Mouse (Mus musculus) lung, postnatal 0 days (tissue): ENCODE data around the gene Them5. TPM values are rescaled to one million over a fixed set of nuclear protein-coding genes. Genes with fewer than 3 reads are reported as not detected.

Experiments
- ATAC-seq: fragments of 200-750 bp; cut with Nextera tagmentation; 2 replicates; pipeline ENCODE4 v1.8.0; 2017; ENCODE audit warnings: moderate library complexity
- DNase-seq: peaks from one replicate; pipeline ENCODE4 v3.0.0-alpha.2; 2016; ENCODE audit warnings: low spot score
- H3K27ac ChIP-seq: fragments of 300-500 bp; sonication (generic); 2 replicates; pipeline ENCODE4 v1.5.1; 2014; ENCODE audit warnings: antibody characterized with exemption, mild to moderate bottlenecking, low read length, mixed read lengths
- H3K27me3 ChIP-seq: fragments of 300-500 bp; sonication (generic); replicated peaks from 2 replicates; pipeline ENCODE4 v1.6.1; 2014; ENCODE audit warnings: low read length, mixed read lengths; ENCODE audit not compliant: insufficient read depth
- H3K36me3 ChIP-seq: fragments of 300-500 bp; sonication (generic); 2 replicates; pipeline ENCODE4 v1.6.1; 2014; ENCODE audit warnings: low read length, mixed read lengths; ENCODE audit not compliant: insufficient read depth
- H3K4me1 ChIP-seq: fragments of 300-500 bp; sonication (generic); 2 replicates; pipeline ENCODE4 v1.6.1; 2014; ENCODE audit warnings: antibody characterized with exemption, low read depth, low read length, mixed read lengths; ENCODE audit not compliant: insufficient read depth
- H3K4me2 ChIP-seq: fragments of 300-500 bp; sonication (generic); replicated peaks from 2 replicates; pipeline ENCODE4 v1.6.1; 2014; ENCODE audit warnings: low read depth, mild to moderate bottlenecking, low read length, moderate library complexity, mixed read lengths
- H3K4me3 ChIP-seq: fragments of 300-500 bp; sonication (generic); 2 replicates; pipeline ENCODE4 v1.5.1; 2014; ENCODE audit warnings: low read depth, low read length
- H3K9ac ChIP-seq: fragments of 300-500 bp; sonication (generic); replicated peaks from 2 replicates; pipeline ENCODE4 v1.6.1; 2014; ENCODE audit warnings: low read depth, mild to moderate bottlenecking
- H3K9me3 ChIP-seq: fragments of 300-500 bp; sonication (generic); 2 replicates; pipeline ENCODE4 v1.6.1; 2016; ENCODE audit warnings: low read length, mixed read lengths
- CTCF ChIP-seq: IDR thresholded peaks from 2 replicates; pipeline ENCODE4 v1.5.1; 2016; ENCODE audit warnings: antibody characterized with exemption, mild to moderate bottlenecking
- EP300 ChIP-seq: IDR thresholded peaks from 2 replicates; pipeline ENCODE4 v1.6.1; 2016; ENCODE audit warnings: antibody characterized with exemption, mild to moderate bottlenecking, control low read depth
- WGBS: fragments of 180-500 bp; shearing (Covaris S2); extraction: QIAGEN DNeasy Blood & Tissue Kit; methylation state at CpG from one replicate; pipeline ENCODE4 v1.1.7; 2014; 5-methylcytosine and 5-hydroxymethylcytosine counted together
- polyA plus RNA-seq: library from polyadenylated mRNA; unstranded; fragments of >200 nt; fragmentation: Nextera tagmentation; extraction: Ambion mirVana; gene quantifications from 2 replicates; pipeline ENCODE4 v1.2.1, GENCODE M21; 2015

Gene Them5
- polyA plus RNA-seq, 1 experiment from 2014 or later = 3.2 TPM

- ATAC-seq (no peak), DNase-seq (no peak)
- Histone ChIP-seq H3K9me3 (peaks cover 3% of the 10 kb centered on the region; the same call in 1 of the 2 replicates), H3K27ac (no peak overlapping the region), H3K36me3 (no peaks in the 10 kb centered on the region), H3K4me3 (no peak overlapping the region), H3K4me2 (no peak overlapping the region), H3K9ac (no peak overlapping the region), H3K4me1 (no peaks in the 10 kb centered on the region; the same call in 1 of the 2 replicates), H3K27me3 (0 out of 2 replicates have a peak, but pooled peaks cover 5% of the 10 kb centered on the region)
- TF ChIP-seq CTCF (no peak), EP300 (no peak)
- 47% methylated on average over 6 of the region's 6 CpGs for WGBS
Measured at GRCm38 (mm10) chr3:94367511-94367910, 25.6 kb downstream of the Them5 start.

- 51% methylated on average over 6 of the region's 6 CpGs for WGBS
- Histone ChIP-seq H3K4me1 (no peaks in the 10 kb centered on the region; the same call in 1 of the 2 replicates), H3K9me3 (no peaks in the 10 kb centered on the region), H3K27ac (no peak overlapping the region), H3K9ac (no peak overlapping the region), H3K4me2 (no peak overlapping the region), H3K36me3 (no peaks in the 10 kb centered on the region), H3K4me3 (no peak overlapping the region), H3K27me3 (0 out of 2 replicates have a peak, but pooled peaks cover 5% of the 10 kb centered on the region)
- ATAC-seq (no peak), DNase-seq (no peak)
- TF ChIP-seq CTCF (no peak), EP300 (no peak)
Measured at GRCm38 (mm10) chr3:94368631-94369030, 26.7 kb downstream of the Them5 start.

- H3K9me3 ChIP-seq = no peaks in the 10 kb centered on the region
- ATAC-seq (no peak), DNase-seq (no peak)
- TF ChIP-seq CTCF (no peak), EP300 (no peak)
- no peaks in the 10 kb centered on the region for H3K27me3 ChIP-seq
- no peak overlapping the region for H3K4me2 ChIP-seq
- WGBS = 48% methylated on average over 2 of the region's 2 CpGs
- H3K4me3 ChIP-seq = no peak overlapping the region
- no peaks in the 10 kb centered on the region for H3K36me3 ChIP-seq
- H3K9ac ChIP-seq = no peak overlapping the region
- H3K4me1 ChIP-seq = no peaks in the 10 kb centered on the region
- no peak overlapping the region for H3K27ac ChIP-seq
Measured at GRCm38 (mm10) chr3:94369709-94370108, 27.8 kb downstream of the Them5 start.

- WGBS = 2% methylated on average over 11 of the region's 11 CpGs
Measured at GRCm38 (mm10) chr3:94371637-94372036, 29.7 kb downstream of the Them5 start.

DNA sequence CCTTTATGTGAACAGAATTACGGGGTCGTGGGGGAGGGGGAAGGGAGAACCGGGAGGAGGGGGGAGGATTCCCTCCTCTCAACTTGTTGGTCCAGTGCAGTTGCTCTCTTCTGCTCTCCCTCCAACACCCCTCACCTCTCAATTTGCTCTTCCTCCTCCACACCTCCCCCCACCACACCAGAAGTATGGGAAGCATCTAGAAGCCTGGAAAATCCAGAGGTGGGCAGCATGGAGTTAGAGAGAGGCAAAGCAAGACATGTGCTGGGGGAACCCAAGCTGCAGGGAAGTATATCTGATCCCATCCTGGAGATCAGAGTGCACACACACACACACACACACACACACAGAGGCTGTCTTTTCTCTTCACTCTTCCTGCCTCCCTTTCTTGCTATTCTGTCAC, 30.1 kb downstream of the Them5 start:
- ATAC-seq = no peak
- H3K4me3 ChIP-seq = 0 out of 2 replicates have a peak overlapping the region, but pooled peaks have one; percentile 10
- TF ChIP-seq EP300 (no peak), CTCF (no peak)

More at GRCm38 (mm10) chr3:94371637-94372036, 29.7 kb downstream of the Them5 start:
- TF ChIP-seq CTCF (no peak), EP300 (peak; percentile 66; the same call in 1 of the 2 replicates)
- H3K4me2 ChIP-seq = peak overlapping the region; percentile 46
- peak; percentile 88 for ATAC-seq
- no peaks in the 10 kb centered on the region for H3K36me3 ChIP-seq
- H3K27me3 ChIP-seq = no peaks in the 10 kb centered on the region
- H3K27ac ChIP-seq = no peak overlapping the region
- H3K9me3 ChIP-seq = no peaks in the 10 kb centered on the region
- 0 out of 2 replicates have a peak overlapping the region, but pooled peaks have one; percentile 10 for H3K4me3 ChIP-seq
- peak; percentile 96 for DNase-seq
- no peak overlapping the region for H3K9ac ChIP-seq
- H3K4me1 ChIP-seq = no peaks in the 10 kb centered on the region

GRCm38 (mm10) chr3:94372641-94373040, 30.7 kb downstream of the Them5 start, which contains the start of gene Rorc:
TSS of gene Rorc (plus strand) at chr3:94372794.
- Histone ChIP-seq H3K27me3 (no peaks in the 10 kb centered on the region), H3K4me3 (peak within 1 kb of the TSS; percentile 25), H3K9ac (no peak within 1 kb of the TSS; the same call in 1 of the 2 replicates), H3K4me1 (no peaks in the 10 kb centered on the region), H3K36me3 (no peaks in the 10 kb centered on the region), H3K4me2 (peak within 1 kb of the TSS; percentile 51), H3K9me3 (no peaks in the 10 kb centered on the region), H3K27ac (peak within 1 kb of the TSS; percentile 82)
- DNase-seq = peak; percentile 82
- no peak for TF ChIP-seq CTCF
- TF ChIP-seq EP300 = no peak
- ATAC-seq = peak; percentile 74
- WGBS = 15% methylated on average over 5 of the region's 5 CpGs

More for the DNA sequence above, 30.1 kb downstream of the Them5 start:
- no peaks in the 10 kb centered on the region for H3K36me3 ChIP-seq
- no peaks in the 10 kb centered on the region for H3K4me1 ChIP-seq
- DNase-seq = no peak
- H3K4me2 ChIP-seq = peak overlapping the region; percentile 46
- no peaks in the 10 kb centered on the region for H3K9me3 ChIP-seq
- 6% methylated on average over 3 of the region's 3 CpGs for WGBS
- no peak overlapping the region for H3K27ac ChIP-seq
- H3K27me3 ChIP-seq = no peaks in the 10 kb centered on the region
- H3K9ac ChIP-seq = no peak overlapping the region
